In the genomic region with DNA sequence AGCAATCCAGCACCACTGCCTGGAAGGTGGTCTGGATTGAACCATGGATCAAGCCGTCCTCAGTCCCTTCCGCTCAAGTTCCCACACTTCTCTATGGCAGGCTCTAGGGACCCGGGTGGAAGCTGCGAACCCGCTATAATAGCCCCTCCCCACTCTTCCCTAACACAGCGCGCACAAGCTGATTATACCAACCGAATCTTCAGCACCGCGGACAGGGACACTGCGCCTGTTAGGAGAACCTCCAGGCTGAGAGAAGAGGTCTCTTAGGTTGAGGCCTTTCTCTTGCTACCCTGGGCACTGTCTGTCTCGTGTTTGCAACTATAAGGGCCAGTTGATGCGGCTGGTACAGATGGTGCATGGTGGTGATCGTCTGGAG, we compare ENCODE assay signal across 8 mouse cellular contexts. TPM values are rescaled to one million over a fixed set of nuclear protein-coding genes. Genes with fewer than 3 reads are reported as not detected.
DNase-seq lines count a peak whose midpoint lies in the region; ATAC-seq and TF ChIP-seq lines count a peak whose summit lies in the region.

No protein-coding gene starts in this region.

- no peak; the same call in 1 of the 2 replicates for ATAC-seq in forebrain, embryonic 15.5 days (replicated peaks)
- ATAC-seq in hindbrain, postnatal 0 days, result peak; percentile 40; the same call in 1 of the 2 replicates
- ATAC-seq in lung, embryonic 16.5 days (ENCODE audit: low read depth), result peak; percentile 78

- H3K9me3 ChIP-seq in forebrain, embryonic 15.5 days, result no peaks in the 10 kb centered on the region
- H3K9me3 ChIP-seq in hindbrain, postnatal 0 days (ENCODE audit: low read length), result no peaks in the 10 kb centered on the region
- no peaks in the 10 kb centered on the region for H3K9me3 ChIP-seq in lung, embryonic 16.5 days (ENCODE audit: control insufficient read depth, low read length)

- peak in 1 of 2 experiments; percentile 29 for DNase-seq in layer of hippocampus, adult 2 months (ENCODE audit: low spot score in 2 of 2)
- no peak for DNase-seq in layer of hippocampus, adult 8-10 months (ENCODE audit: low spot score in 2 of 2)
- peak; percentile 86 for DNase-seq in adrenal gland, postnatal 10 days
- peak; percentile 75 for DNase-seq in hindbrain, postnatal 0 days (ENCODE audit: low spot score)
- DNase-seq in ovary, postnatal 36 days (ENCODE audit: low spot score), result peak; percentile 82
- no peak for DNase-seq in frontal cortex, postnatal 14 days (ENCODE audit: low spot score in 2 of 2)

- H3K27ac ChIP-seq in layer of hippocampus, adult 2 months, result no peak overlapping the region
- H3K27ac ChIP-seq in forebrain, embryonic 15.5 days (replicated peaks), result no peak overlapping the region
- H3K27ac ChIP-seq in hindbrain, postnatal 0 days, result no peak overlapping the region
- H3K27ac ChIP-seq in lung, embryonic 16.5 days (ENCODE audit: low read length), result no peak overlapping the region

- peak overlapping the region; percentile 19; the same call in 1 of the 2 replicates for H3K4me3 ChIP-seq in layer of hippocampus, adult 2 months
- H3K4me3 ChIP-seq in forebrain, embryonic 15.5 days, result peak overlapping the region; percentile 27
- peak overlapping the region; percentile 16 for H3K4me3 ChIP-seq in hindbrain, postnatal 0 days (ENCODE audit: low read length)
- H3K4me3 ChIP-seq in lung, embryonic 16.5 days (ENCODE audit: low read length), result no peak overlapping the region

- peak overlapping the region; percentile 8; the same call in 1 of the 2 replicates for H3K9ac ChIP-seq in forebrain, embryonic 15.5 days (replicated peaks)
- H3K9ac ChIP-seq in hindbrain, postnatal 0 days (replicated peaks; ENCODE audit: low read length), result no peak overlapping the region
- no peak overlapping the region for H3K9ac ChIP-seq in lung, embryonic 16.5 days (ENCODE audit: low read length)

- peak overlapping the region; percentile 98 for H3K4me2 ChIP-seq in forebrain, embryonic 15.5 days (replicated peaks)
- peak overlapping the region; percentile 95 for H3K4me2 ChIP-seq in hindbrain, postnatal 0 days (ENCODE audit: low read depth, low read length)
- H3K4me2 ChIP-seq in lung, embryonic 16.5 days (ENCODE audit: low read depth, low read length), result no peak overlapping the region

- TF ChIP-seq CTCF in layer of hippocampus, adult 2 months (conservative IDR thresholded peaks at IDR 0.05), result no peak
- TF ChIP-seq CTCF in hindbrain, postnatal 0 days (IDR thresholded peaks at IDR 0.05; ENCODE audit: low read depth), result no peak

- H3K4me1 ChIP-seq in forebrain, embryonic 15.5 days, result peaks cover 39% of the 10 kb centered on the region
- H3K4me1 ChIP-seq in hindbrain, postnatal 0 days (ENCODE audit: insufficient read depth, low read length), result peaks cover 24% of the 10 kb centered on the region
- peaks cover 16% of the 10 kb centered on the region for H3K4me1 ChIP-seq in lung, embryonic 16.5 days (replicated peaks; ENCODE audit: control insufficient read depth, insufficient read depth, low read length)

- H3K36me3 ChIP-seq in forebrain, embryonic 15.5 days, result no peaks in the 10 kb centered on the region
- H3K36me3 ChIP-seq in hindbrain, postnatal 0 days (ENCODE audit: insufficient read depth, low read length), result no peaks in the 10 kb centered on the region
- no peaks in the 10 kb centered on the region for H3K36me3 ChIP-seq in lung, embryonic 16.5 days (ENCODE audit: control insufficient read depth, insufficient read depth, low read length)

- under 1% methylated on average over 14 of the region's 14 CpGs for WGBS in forebrain, embryonic 15.5 days
- WGBS in hindbrain, postnatal 0 days, result 2% methylated on average over 14 of the region's 14 CpGs
- WGBS in lung, embryonic 16.5 days, result under 1% methylated on average over 14 of the region's 14 CpGs

- H3K27me3 ChIP-seq in forebrain, embryonic 15.5 days, result peaks cover 49% of the 10 kb centered on the region
- peaks cover 16% of the 10 kb centered on the region; the same call in 1 of the 2 replicates for H3K27me3 ChIP-seq in hindbrain, postnatal 0 days (ENCODE audit: insufficient read depth, low read length)
- peaks cover 67% of the 10 kb centered on the region for H3K27me3 ChIP-seq in lung, embryonic 16.5 days (ENCODE audit: control insufficient read depth, insufficient read depth, low read depth, low read length)

RNA-seq across cellular contexts. Expression of a gene that starts 1.3 kb away (rescaled TPM):
- 1 to 10 TPM; 6.2 to 6.3 TPM for total RNA-seq in layer of hippocampus, adult 2 months (2021)
- total RNA-seq in layer of hippocampus, adult 8-10 months (2022), result 1 to 10 TPM; 5.9 to 7.6 (median 6.6) TPM
- total RNA-seq in adrenal gland, postnatal 10 days (2021), result under 1 TPM in 1 of 2 experiments, not detected in 1; 0.12 TPM
- 19.2 and 22.1 TPM in 2 replicates for polyA plus RNA-seq in forebrain, embryonic 15.5 days (2015; fragmentation: Nextera tagmentation; extraction: Ambion mirVana)
- total RNA-seq in hindbrain, postnatal 0 days (2014; rRNA removed), result 32.6 and 43.6 TPM in 2 replicates
- polyA plus RNA-seq in hindbrain, postnatal 0 days (2015; fragmentation: Nextera tagmentation; extraction: Ambion mirVana), result 9.1 and 10.1 TPM in 2 replicates
- polyA plus RNA-seq in lung, embryonic 16.5 days (2015; fragmentation: Nextera tagmentation; extraction: Ambion mirVana), result 0.41 and 0.48 TPM in 2 replicates

Comparison
In these comparisons a context has a peak if more than half of its experiments do, and no peak if none do; other contexts are left out.
1. DNase-seq: peak in adrenal gland, postnatal 10 days (single experiment), hindbrain, postnatal 0 days (single experiment) and ovary, postnatal 36 days (single experiment); none in layer of hippocampus, adult 8-10 months (0 of 2) and frontal cortex, postnatal 14 days (0 of 2).
2. RNA of a gene that starts 1.3 kb away (total RNA-seq): 32.6 to 43.6 TPM in hindbrain, postnatal 0 days, 5.9 to 7.6 TPM in layer of hippocampus, adult 8-10 months and 6.2 to 6.3 TPM in layer of hippocampus, adult 2 months; 0.12 TPM in adrenal gland, postnatal 10 days; every median in the first group is over 4 times any median in the second.